Mouse (Mus musculus): ENCODE data around the gene Ankrd53. TPM values are rescaled to one million over a fixed set of nuclear protein-coding genes. Genes with fewer than 3 reads are reported as not detected.

Gene Ankrd53
- polyA plus RNA-seq, 1 experiment from 2014 or later: not detected

- no peak overlapping the region for H3K27ac ChIP-seq (ENCODE audit: low read depth)
- 57% methylated on average over 3 of the region's 3 CpGs for WGBS
- no peak for ATAC-seq (replicated peaks; ENCODE audit: low FRiP score, low TSS enrichment, low read depth)
Measured at GRCm38 (mm10) chr6:83749286-83749685, 13.2 kb upstream of the Ankrd53 start.

GRCm38 (mm10) chr6:83750171-83750684, 12.2 kb upstream of the Ankrd53 start:
- Histone ChIP-seq H3K4me2 (ENCODE audit: low read length) (peak overlapping the region; percentile 32; the same call in 1 of the 2 replicates), H3K27ac (ENCODE audit: low read depth) (no peak overlapping the region), H3K27me3 (replicated peaks; ENCODE audit: control insufficient read depth, insufficient read depth, low read length) (peaks cover 15% of the 10 kb centered on the region; the same call in 1 of the 2 replicates), H3K36me3 (ENCODE audit: control insufficient read depth, insufficient read depth, low read length) (no peaks in the 10 kb centered on the region), H3K9ac (ENCODE audit: low read length) (no peak overlapping the region), H3K9me3 (ENCODE audit: control insufficient read depth, low read length) (no peaks in the 10 kb centered on the region), H3K4me1 (replicated peaks; ENCODE audit: control insufficient read depth, insufficient read depth, low read length) (no peaks in the 10 kb centered on the region), H3K4me3 (ENCODE audit: low read depth, low read length) (no peak overlapping the region)
- peak; percentile 89 for DNase-seq (ENCODE audit: low spot score)
- 9% methylated on average over 11 of the region's 11 CpGs for WGBS
- ATAC-seq (replicated peaks; ENCODE audit: low FRiP score, low TSS enrichment, low read depth): no peak; the same call in 1 of the 2 replicates

More at GRCm38 (mm10) chr6:83749286-83749685, 13.2 kb upstream of the Ankrd53 start:
- Histone ChIP-seq H3K4me1 (replicated peaks; ENCODE audit: control insufficient read depth, insufficient read depth, low read length) (no peaks in the 10 kb centered on the region), H3K9me3 (ENCODE audit: control insufficient read depth, low read length) (no peaks in the 10 kb centered on the region), H3K36me3 (ENCODE audit: control insufficient read depth, insufficient read depth, low read length) (no peaks in the 10 kb centered on the region), H3K4me3 (ENCODE audit: low read depth, low read length) (no peak overlapping the region), H3K4me2 (ENCODE audit: low read length) (no peak overlapping the region), H3K27me3 (replicated peaks; ENCODE audit: control insufficient read depth, insufficient read depth, low read length) (peaks cover 15% of the 10 kb centered on the region; the same call in 1 of the 2 replicates), H3K9ac (ENCODE audit: low read length) (no peak overlapping the region)
- DNase-seq (ENCODE audit: low spot score): no peak

- 69% methylated on average over 9 of the region's 9 CpGs for WGBS
- peaks cover 49% of the 10 kb centered on the region for H3K27me3 ChIP-seq (replicated peaks; ENCODE audit: control insufficient read depth, insufficient read depth, low read length)
- ATAC-seq (replicated peaks; ENCODE audit: low FRiP score, low TSS enrichment, low read depth): no peak
Measured at GRCm38 (mm10) chr6:83756051-83756450, 6.4 kb upstream of the Ankrd53 start.

GRCm38 (mm10) chr6:83762880-83763431, 512 bp downstream of the Ankrd53 start:
- H3K4me2 ChIP-seq (ENCODE audit: low read length): peak overlapping the region; percentile 56
- H3K27ac ChIP-seq (ENCODE audit: low read depth): no peak overlapping the region
- H3K27me3 ChIP-seq (replicated peaks; ENCODE audit: control insufficient read depth, insufficient read depth, low read length): peaks cover 47% of the 10 kb centered on the region
- H3K9ac ChIP-seq (ENCODE audit: low read length): no peak overlapping the region
- H3K36me3 ChIP-seq (ENCODE audit: control insufficient read depth, insufficient read depth, low read length): no peaks in the 10 kb centered on the region
- no peaks in the 10 kb centered on the region for H3K9me3 ChIP-seq (ENCODE audit: control insufficient read depth, low read length)
- ATAC-seq (replicated peaks; ENCODE audit: low FRiP score, low TSS enrichment, low read depth): peak; percentile 76
- WGBS: 1% methylated on average over 35 of the region's 35 CpGs
- H3K4me1 ChIP-seq (replicated peaks; ENCODE audit: control insufficient read depth, insufficient read depth, low read length): peaks cover 7% of the 10 kb centered on the region; the same call in 1 of the 2 replicates
- DNase-seq (ENCODE audit: low spot score): peak; percentile 66
- H3K4me3 ChIP-seq (ENCODE audit: low read depth, low read length): peak overlapping the region; percentile 25

More at GRCm38 (mm10) chr6:83756051-83756450, 6.4 kb upstream of the Ankrd53 start:
- no peaks in the 10 kb centered on the region for H3K36me3 ChIP-seq (ENCODE audit: control insufficient read depth, insufficient read depth, low read length)
- no peak overlapping the region for H3K4me3 ChIP-seq (ENCODE audit: low read depth, low read length)
- H3K9ac ChIP-seq (ENCODE audit: low read length): no peak overlapping the region
- no peak overlapping the region for H3K27ac ChIP-seq (ENCODE audit: low read depth)
- DNase-seq (ENCODE audit: low spot score): no peak
- H3K4me2 ChIP-seq (ENCODE audit: low read length): no peak overlapping the region
- no peaks in the 10 kb centered on the region for H3K9me3 ChIP-seq (ENCODE audit: control insufficient read depth, low read length)
- no peaks in the 10 kb centered on the region for H3K4me1 ChIP-seq (replicated peaks; ENCODE audit: control insufficient read depth, insufficient read depth, low read length)

- Histone ChIP-seq H3K27me3 (replicated peaks; ENCODE audit: control insufficient read depth, insufficient read depth, low read length) (peaks cover 14% of the 10 kb centered on the region), H3K27ac (ENCODE audit: low read depth) (no peak overlapping the region), H3K4me2 (ENCODE audit: low read length) (no peak overlapping the region), H3K4me3 (ENCODE audit: low read depth, low read length) (no peak overlapping the region), H3K36me3 (ENCODE audit: control insufficient read depth, insufficient read depth, low read length) (peaks cover 23% of the 10 kb centered on the region), H3K9ac (ENCODE audit: low read length) (no peak overlapping the region), H3K4me1 (replicated peaks; ENCODE audit: control insufficient read depth, insufficient read depth, low read length) (peaks cover 7% of the 10 kb centered on the region; the same call in 1 of the 2 replicates), H3K9me3 (ENCODE audit: control insufficient read depth, low read length) (no peaks in the 10 kb centered on the region)
- no peak for DNase-seq (ENCODE audit: low spot score)
- ATAC-seq (replicated peaks; ENCODE audit: low FRiP score, low TSS enrichment, low read depth): no peak
- WGBS: 84% methylated on average over 3 of the region's 3 CpGs
Measured at GRCm38 (mm10) chr6:83766982-83767381, 4.5 kb downstream of the Ankrd53 start.

- WGBS: 81% methylated on average over 5 of the region's 5 CpGs
- H3K27ac ChIP-seq (ENCODE audit: low read depth): no peak overlapping the region
Measured at GRCm38 (mm10) chr6:83768485-83768884, 6.0 kb downstream of the Ankrd53 start.

GRCm38 (mm10) chr6:83774126-83774525, 11.7 kb downstream of the Ankrd53 start:
- 61% methylated on average over 8 of the region's 9 CpGs for WGBS

More at GRCm38 (mm10) chr6:83768485-83768884, 6.0 kb downstream of the Ankrd53 start:
- H3K4me1 ChIP-seq (replicated peaks; ENCODE audit: control insufficient read depth, insufficient read depth, low read length): no peaks in the 10 kb centered on the region
- H3K4me2 ChIP-seq (ENCODE audit: low read length): no peak overlapping the region
- H3K9me3 ChIP-seq (ENCODE audit: control insufficient read depth, low read length): no peaks in the 10 kb centered on the region
- DNase-seq (ENCODE audit: low spot score) (no peak), ATAC-seq (replicated peaks; ENCODE audit: low FRiP score, low TSS enrichment, low read depth) (no peak)
- no peak overlapping the region for H3K9ac ChIP-seq (ENCODE audit: low read length)
- H3K27me3 ChIP-seq (replicated peaks; ENCODE audit: control insufficient read depth, insufficient read depth, low read length): peaks cover 4% of the 10 kb centered on the region; the same call in 1 of the 2 replicates
- H3K36me3 ChIP-seq (ENCODE audit: control insufficient read depth, insufficient read depth, low read length): peaks cover 38% of the 10 kb centered on the region
- no peak overlapping the region for H3K4me3 ChIP-seq (ENCODE audit: low read depth, low read length)

GRCm38 (mm10) chr6:83774781-83775563, 12.5 kb downstream of the Ankrd53 start:
- H3K9me3 ChIP-seq (ENCODE audit: control insufficient read depth, low read length): no peaks in the 10 kb centered on the region
- H3K4me2 ChIP-seq (ENCODE audit: low read length): peak overlapping the region; percentile 78
- WGBS: 2% methylated on average over 14 of the region's 14 CpGs
- peak overlapping the region; percentile 84 for H3K4me3 ChIP-seq (ENCODE audit: low read depth, low read length)
- H3K4me1 ChIP-seq (replicated peaks; ENCODE audit: control insufficient read depth, insufficient read depth, low read length): peaks cover 12% of the 10 kb centered on the region
- H3K36me3 ChIP-seq (ENCODE audit: control insufficient read depth, insufficient read depth, low read length): peaks cover 32% of the 10 kb centered on the region
- H3K27me3 ChIP-seq (replicated peaks; ENCODE audit: control insufficient read depth, insufficient read depth, low read length): no peaks in the 10 kb centered on the region
- H3K9ac ChIP-seq (ENCODE audit: low read length): peak overlapping the region; percentile 89
- ATAC-seq (replicated peaks; ENCODE audit: low FRiP score, low TSS enrichment, low read depth) (peak; percentile 47), DNase-seq (ENCODE audit: low spot score) (peak; percentile 76)
- H3K27ac ChIP-seq (ENCODE audit: low read depth): peak overlapping the region; percentile 79

More at GRCm38 (mm10) chr6:83774126-83774525, 11.7 kb downstream of the Ankrd53 start:
- ATAC-seq (replicated peaks; ENCODE audit: low FRiP score, low TSS enrichment, low read depth): no peak
- Histone ChIP-seq H3K27me3 (replicated peaks; ENCODE audit: control insufficient read depth, insufficient read depth, low read length) (no peaks in the 10 kb centered on the region), H3K9ac (ENCODE audit: low read length) (peak overlapping the region; percentile 89; the same call in 1 of the 2 replicates), H3K27ac (ENCODE audit: low read depth) (no peak overlapping the region), H3K9me3 (ENCODE audit: control insufficient read depth, low read length) (no peaks in the 10 kb centered on the region), H3K4me1 (replicated peaks; ENCODE audit: control insufficient read depth, insufficient read depth, low read length) (peaks cover 12% of the 10 kb centered on the region), H3K4me3 (ENCODE audit: low read depth, low read length) (0 out of 2 replicates have a peak overlapping the region, but pooled peaks have one; percentile 84), H3K4me2 (ENCODE audit: low read length) (peak overlapping the region; percentile 78), H3K36me3 (ENCODE audit: control insufficient read depth, insufficient read depth, low read length) (peaks cover 38% of the 10 kb centered on the region)
- DNase-seq (ENCODE audit: low spot score): no peak
